Mouse (Mus musculus) kidney, adult 2 months (tissue): Measurements from ENCODE around the gene Sirt2. TPM values are rescaled to one million over a fixed set of nuclear protein-coding genes. Genes with fewer than 3 reads are reported as not detected.

Experiments
- DNase-seq: peaks from one replicate; pipeline ENCODE4 v3.0.0; 2021
- H3K27ac ChIP-seq: fragments of 200-500 bp; 2 replicates; pipeline ENCODE4 v1.5.1; 2012; ENCODE audit warnings: low read depth, low read length, control low read depth, inconsistent platforms; ENCODE audit not compliant: insufficient read depth
- H3K27me3 ChIP-seq: fragments of 200-500 bp; replicated peaks from 2 replicates; pipeline ENCODE4 v1.6.1; 2012; ENCODE audit warnings: mild to moderate bottlenecking, moderate library complexity, low read length, inconsistent platforms; ENCODE audit not compliant: control insufficient read depth, insufficient read depth
- H3K36me3 ChIP-seq: fragments of 200-500 bp; 2 replicates; pipeline ENCODE4 v1.6.1; 2012; ENCODE audit warnings: mild to moderate bottlenecking, moderate library complexity, low read length, inconsistent platforms; ENCODE audit not compliant: control insufficient read depth, insufficient read depth
- H3K4me1 ChIP-seq: fragments of 200-500 bp; 2 replicates; pipeline ENCODE4 v1.6.1; 2011; ENCODE audit warnings: low read length; ENCODE audit not compliant: control insufficient read depth, insufficient read depth
- H3K4me3 ChIP-seq: fragments of 200-500 bp; 2 replicates; pipeline ENCODE4 v1.5.1; 2011; ENCODE audit warnings: mild to moderate bottlenecking, low read depth, low read length, control low read depth; ENCODE audit not compliant: insufficient read depth
- CTCF ChIP-seq: fragments of 200-500 bp; conservative IDR thresholded peaks from 2 replicates; pipeline ENCODE4 v1.5.1; 2011; ENCODE audit warnings: low read depth, mild to moderate bottlenecking, control low read depth, low read length, moderate library complexity, mixed read lengths; ENCODE audit not compliant: insufficient read depth, insufficient read length
- POLR2A ChIP-seq: fragments of 200-500 bp; IDR thresholded peaks from one replicate; pipeline ENCODE4 v1.6.1; 2011; ENCODE audit warnings: low read depth, low read length, control low read depth
- WGBS: fragments of 180-500 bp; shearing (Covaris S2); methylation state at CpG from one replicate; pipeline ENCODE4 v1.1.7; 2018; 5-methylcytosine and 5-hydroxymethylcytosine counted together
- polyA plus RNA-seq: library from polyadenylated mRNA; depleted of rRNA; stranded (reverse); fragments of >200 nt; gene quantifications from 2 replicates; pipeline ENCODE4 v1.2.3, GENCODE M21; 2012

The Sirt2 gene
- polyA plus RNA-seq, 1 experiment = 103 TPM

DNA sequence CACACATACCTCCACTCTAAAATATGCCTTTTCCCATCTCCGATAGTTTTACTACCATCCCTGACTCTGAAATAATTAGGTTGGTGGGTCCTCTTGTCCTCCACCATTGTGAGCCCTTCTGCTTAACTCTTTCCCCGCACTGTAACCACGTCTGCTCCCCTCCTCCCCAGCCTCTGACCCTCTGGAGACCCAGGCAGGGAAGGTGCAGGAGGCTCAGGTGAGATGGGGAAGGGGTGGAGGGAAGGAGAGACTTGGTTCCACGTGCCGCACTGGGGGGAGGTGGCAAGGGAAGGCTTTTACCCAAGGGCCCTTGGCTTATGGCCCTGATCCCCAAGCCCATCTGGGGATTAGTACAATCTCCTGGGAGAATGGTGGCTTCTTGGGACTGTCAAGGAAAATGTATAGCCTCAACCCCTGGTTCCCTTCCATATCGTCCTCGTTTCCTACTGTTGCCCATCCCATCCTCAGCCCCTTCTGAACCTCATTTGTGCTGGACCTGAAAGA lies 979 bp downstream of the Sirt2 start, which contains the start of gene Nfkbib:
TSS of gene Nfkbib (minus strand) at position 51 of the 504 bp plus-strand sequence.
- no peak for DNase-seq
- Histone ChIP-seq H3K27me3 (no peaks in the 10 kb centered on the region), H3K36me3 (no peaks in the 10 kb centered on the region), H3K4me1 (peaks cover 10% of the 10 kb centered on the region; the same call in 1 of the 2 replicates), H3K27ac (no peak within 1 kb of the TSS), H3K4me3 (peak within 1 kb of the TSS; percentile 98)
- TF ChIP-seq POLR2A (no peak), CTCF (no peak)
- 65% methylated on average over 7 of the region's 7 CpGs for WGBS

DNA sequence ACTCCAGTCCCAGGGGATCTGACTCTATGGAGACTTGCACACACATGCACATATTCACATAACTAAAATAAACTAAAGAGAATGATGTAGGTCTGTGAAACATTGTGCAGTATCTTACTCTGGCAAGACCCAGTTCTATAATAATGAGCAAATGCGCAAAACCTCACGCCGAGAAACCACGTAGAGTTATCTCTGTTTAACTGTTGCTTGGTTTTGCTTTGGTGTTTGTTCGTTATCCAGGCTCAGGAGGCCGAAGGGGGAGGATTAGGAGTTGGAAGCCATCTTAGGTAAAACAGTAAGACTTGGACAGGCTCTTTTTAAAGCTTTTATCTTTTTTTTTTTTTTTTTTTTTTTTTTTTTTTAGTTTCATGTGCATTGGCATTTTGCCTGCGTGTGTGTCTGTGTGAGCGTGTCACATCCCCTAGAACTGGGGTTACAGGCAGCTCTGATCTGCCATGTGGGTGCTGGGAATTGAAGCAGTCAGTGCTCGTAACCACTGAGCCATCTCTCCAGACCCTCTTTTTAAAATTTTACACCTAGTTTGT lies 3.0 kb downstream of the Sirt2 start:
- Histone ChIP-seq H3K36me3 (no peaks in the 10 kb centered on the region), H3K4me1 (peaks cover 10% of the 10 kb centered on the region; the same call in 1 of the 2 replicates), H3K27ac (no peak overlapping the region), H3K27me3 (no peaks in the 10 kb centered on the region), H3K4me3 (no peak overlapping the region)
- 95% methylated on average over 9 of the region's 9 CpGs for WGBS
- no peak for DNase-seq
- no peak for TF ChIP-seq POLR2A
- no peak for TF ChIP-seq CTCF

DNA sequence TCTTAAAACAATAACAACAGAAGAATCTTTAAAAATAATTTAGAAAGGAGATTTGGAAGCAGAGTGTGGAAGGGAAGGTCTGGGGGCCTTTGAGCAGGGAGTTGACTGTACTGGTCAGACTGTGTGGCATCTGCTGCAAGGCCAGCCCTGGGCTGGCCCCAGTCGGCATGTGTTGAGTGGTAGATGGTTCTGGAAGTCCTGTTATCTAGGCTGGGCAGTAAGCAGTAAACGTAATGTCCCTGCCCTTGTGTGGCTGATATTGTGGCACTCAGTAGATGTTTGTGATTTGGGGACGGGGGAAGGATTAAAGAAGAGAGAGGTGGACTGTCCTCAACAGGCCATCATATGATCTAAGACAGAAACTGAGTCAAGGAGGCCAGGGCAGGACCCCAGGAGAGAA lies 3.8 kb downstream of the Sirt2 start:
- 96% methylated on average over 3 of the region's 3 CpGs for WGBS
- TF ChIP-seq CTCF = no peak
- TF ChIP-seq POLR2A = no peak
- DNase-seq = no peak
- Histone ChIP-seq H3K4me3 (no peak overlapping the region), H3K27me3 (no peaks in the 10 kb centered on the region), H3K27ac (no peak overlapping the region), H3K36me3 (no peaks in the 10 kb centered on the region), H3K4me1 (peaks cover 10% of the 10 kb centered on the region; the same call in 1 of the 2 replicates)

DNA sequence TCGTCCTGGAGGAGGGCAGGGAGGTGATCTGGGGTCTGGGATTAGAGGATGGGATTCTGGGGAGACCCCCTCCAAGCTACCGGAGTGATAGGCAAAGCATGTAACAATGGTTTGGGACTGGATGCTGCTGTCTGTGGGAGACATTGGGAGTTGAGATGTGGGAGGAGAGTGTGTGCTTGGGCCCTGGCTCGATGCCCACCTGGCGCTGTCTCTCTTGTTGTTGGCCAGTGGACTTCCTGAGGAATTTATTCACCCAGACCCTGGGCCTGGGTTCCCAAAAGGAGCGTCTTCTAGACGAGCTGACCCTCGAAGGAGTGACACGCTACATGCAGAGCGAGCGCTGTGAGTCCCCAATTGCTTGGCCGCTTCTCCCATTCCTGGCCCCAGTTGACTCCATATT lies 5.3 kb downstream of the Sirt2 start:
- TF ChIP-seq CTCF = no peak
- TF ChIP-seq POLR2A = no peak
- 85% methylated on average over 11 of the region's 11 CpGs for WGBS
- Histone ChIP-seq H3K27me3 (no peaks in the 10 kb centered on the region), H3K4me1 (peaks cover 5% of the 10 kb centered on the region; the same call in 1 of the 2 replicates), H3K27ac (no peak overlapping the region), H3K36me3 (no peaks in the 10 kb centered on the region), H3K4me3 (no peak overlapping the region)
- peak; percentile 27 for DNase-seq

DNA sequence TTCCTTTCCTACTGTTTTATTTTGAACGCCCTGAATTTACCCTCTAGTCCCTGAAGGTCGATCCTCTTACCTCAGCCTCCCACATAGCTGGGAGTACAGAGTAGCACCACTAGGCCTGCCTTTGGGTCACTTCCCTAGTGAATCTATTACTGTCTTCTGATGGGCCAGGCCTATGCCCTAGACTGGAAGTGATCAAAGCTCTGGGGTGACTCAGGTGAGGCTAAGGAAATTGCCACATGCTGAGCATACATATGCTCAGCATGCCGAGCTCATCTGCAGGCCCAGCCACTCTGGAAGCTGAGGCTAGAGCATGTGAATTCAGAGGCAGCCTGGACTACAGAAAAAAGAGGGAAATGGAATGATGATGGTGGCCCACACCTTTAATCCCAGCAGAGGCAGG lies 6.6 kb downstream of the Sirt2 start:
- no peaks in the 10 kb centered on the region for H3K27me3 ChIP-seq
- no peak for DNase-seq

DNA sequence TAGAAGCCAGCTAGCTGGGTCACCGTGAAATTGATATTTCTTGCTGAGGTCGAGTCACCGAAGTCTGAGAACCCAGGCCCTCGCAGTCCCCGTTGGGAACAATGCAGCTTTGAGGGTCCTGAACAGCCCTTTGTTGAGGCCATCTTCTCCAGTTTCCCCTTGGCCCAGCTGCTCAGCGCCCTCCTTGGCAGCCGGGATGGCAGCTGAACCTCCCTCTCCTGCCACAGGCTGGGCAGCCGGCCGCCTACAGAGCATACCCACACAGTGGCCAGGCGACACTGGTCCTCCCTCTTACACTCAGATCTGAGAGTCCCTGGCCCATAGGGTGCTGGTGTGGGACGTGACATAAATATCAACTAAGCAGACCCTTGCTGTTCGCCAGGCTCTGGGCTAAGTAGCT lies 7.6 kb downstream of the Sirt2 start:
- Histone ChIP-seq H3K36me3 (no peaks in the 10 kb centered on the region), H3K4me1 (no peaks in the 10 kb centered on the region), H3K4me3 (no peak overlapping the region), H3K27ac (no peak overlapping the region), H3K27me3 (no peaks in the 10 kb centered on the region)
- no peak for TF ChIP-seq CTCF
- DNase-seq = no peak
- 78% methylated on average over 12 of the region's 12 CpGs for WGBS

More for the DNA sequence above, 6.6 kb downstream of the Sirt2 start:
- H3K4me1 ChIP-seq = no peaks in the 10 kb centered on the region
- TF ChIP-seq POLR2A (no peak), CTCF (no peak)
- WGBS = 56% methylated on average over 3 of the region's 3 CpGs
- H3K4me3 ChIP-seq = no peak overlapping the region
- no peak overlapping the region for H3K27ac ChIP-seq
- no peaks in the 10 kb centered on the region for H3K36me3 ChIP-seq

DNA sequence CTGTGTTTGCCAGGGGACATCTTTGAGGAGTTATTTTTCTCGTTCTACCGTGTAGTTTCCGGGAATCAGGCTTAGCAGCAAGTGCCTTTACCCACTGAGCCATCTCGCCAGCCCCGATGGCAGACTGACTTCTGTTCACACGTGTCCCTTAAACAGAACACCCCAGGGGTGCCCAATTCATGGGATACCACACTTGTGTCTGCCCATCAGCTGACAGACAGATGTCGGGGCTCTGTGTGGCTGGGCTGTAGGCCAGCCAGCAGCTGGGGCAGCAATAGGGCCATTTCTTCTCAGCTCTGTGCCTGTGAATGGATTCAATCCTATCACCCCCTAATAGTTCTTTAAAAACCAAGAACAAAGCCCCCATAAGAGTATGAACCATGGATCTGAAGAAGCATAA lies 8.6 kb downstream of the Sirt2 start:
- Histone ChIP-seq H3K4me3 (no peak overlapping the region), H3K36me3 (no peaks in the 10 kb centered on the region), H3K27me3 (no peaks in the 10 kb centered on the region), H3K4me1 (no peaks in the 10 kb centered on the region), H3K27ac (no peak overlapping the region)
- 86% methylated on average over 7 of the region's 7 CpGs for WGBS
- TF ChIP-seq CTCF (no peak), POLR2A (no peak)
- DNase-seq = no peak
